Mouse (Mus musculus) lung, postnatal 0 days (tissue): ENCODE results near the gene Sapcd1.

Experiments used
- CTCF ChIP-seq: IDR thresholded peaks from 2 replicates; pipeline ENCODE4 v1.5.1; 2016; ENCODE audit warnings: antibody characterized with exemption, mild to moderate bottlenecking
- EP300 ChIP-seq: IDR thresholded peaks from 2 replicates; pipeline ENCODE4 v1.6.1; 2016; ENCODE audit warnings: antibody characterized with exemption, mild to moderate bottlenecking, control low read depth

- TF ChIP-seq CTCF (peak; percentile 74), EP300 (no peak)
Measured at GRCm38 (mm10) chr17:35029691-35030532, 2.1 kb upstream of the Sapcd1 start.
